Mouse (Mus musculus): ENCODE measurements at regions not wholly inside any gene's neighbourhood (a gene's known extent, or its start where the extent isn't known, plus 50 kb on each side); places are given as distances from the start of the nearest gene placed in this dataset.

DNA sequence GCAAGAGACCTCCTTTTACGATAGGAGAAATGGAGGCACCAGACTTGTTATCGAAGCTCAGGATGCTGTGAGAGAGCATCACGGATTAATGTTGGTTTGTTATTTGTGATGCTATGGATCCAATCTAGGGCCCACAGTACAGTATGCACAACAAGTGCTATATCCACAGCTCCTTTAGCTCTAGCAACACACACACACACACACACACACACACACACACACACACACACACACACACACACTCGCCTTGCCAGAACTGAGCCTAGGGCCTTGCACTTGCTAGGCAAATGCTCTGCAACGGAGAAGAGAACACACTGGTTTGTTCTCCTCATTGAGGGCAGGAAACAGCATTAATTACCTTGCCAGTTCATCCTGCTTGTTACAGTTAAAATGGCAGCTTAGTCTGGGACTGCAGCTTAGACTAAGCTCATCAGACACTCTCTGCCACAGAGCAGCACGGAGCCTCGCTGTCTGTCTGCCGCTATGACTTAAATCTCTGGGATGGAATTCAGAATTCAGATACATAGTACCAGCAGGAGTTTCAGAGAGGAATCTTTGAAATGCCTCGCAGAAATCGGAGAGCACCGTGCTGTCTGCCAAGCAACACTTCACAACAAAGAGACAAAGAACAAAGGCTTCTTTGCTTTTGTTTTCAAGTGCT, 285.0 kb downstream of the Rngtt start:
- DNase-seq (ENCODE audit: low spot score in 2 of 2): no peak

DNA sequence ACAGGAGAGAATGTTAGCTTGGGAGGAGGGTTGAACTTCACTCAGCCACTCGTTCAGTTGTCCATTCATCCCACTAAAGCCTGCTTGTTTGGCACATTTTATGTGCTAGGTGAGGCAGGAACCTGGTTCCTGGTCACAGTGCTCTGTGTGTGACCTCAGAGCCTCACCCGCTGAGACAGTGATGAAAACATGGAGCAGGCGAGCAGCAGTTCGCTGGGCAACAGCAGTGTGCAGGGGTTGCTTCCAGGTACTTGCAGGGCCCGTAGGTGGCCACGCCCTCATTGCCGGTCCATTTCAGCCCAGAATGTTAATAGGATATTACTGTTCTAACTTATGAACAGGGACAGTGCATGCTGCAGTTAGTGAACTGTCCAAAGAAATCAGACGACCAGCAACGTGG, 285.7 kb downstream of the Rngtt start:
- DNase-seq (ENCODE audit: low spot score in 2 of 2): no peak

DNA sequence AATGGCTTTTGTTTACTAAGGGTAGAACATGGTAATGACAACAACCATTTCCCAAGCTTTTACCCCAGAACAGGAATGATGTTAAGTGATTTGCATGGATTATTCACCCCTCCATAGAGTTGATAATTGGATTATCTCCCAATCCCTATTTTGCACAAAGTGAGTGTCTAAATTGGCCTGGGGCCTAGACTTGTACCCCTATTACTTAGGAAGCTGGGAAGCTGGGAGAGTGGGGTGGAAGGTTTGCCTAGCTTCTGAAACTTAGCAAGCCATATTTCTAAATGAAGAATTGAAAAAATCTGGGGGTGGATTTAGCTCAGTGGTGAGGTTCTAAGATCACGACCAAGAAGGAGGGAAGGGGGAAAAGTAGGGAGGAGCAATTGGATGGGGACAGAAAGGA, 289.9 kb downstream of the Rngtt start:
- DNase-seq (ENCODE audit: low spot score in 2 of 2): no peak

DNA sequence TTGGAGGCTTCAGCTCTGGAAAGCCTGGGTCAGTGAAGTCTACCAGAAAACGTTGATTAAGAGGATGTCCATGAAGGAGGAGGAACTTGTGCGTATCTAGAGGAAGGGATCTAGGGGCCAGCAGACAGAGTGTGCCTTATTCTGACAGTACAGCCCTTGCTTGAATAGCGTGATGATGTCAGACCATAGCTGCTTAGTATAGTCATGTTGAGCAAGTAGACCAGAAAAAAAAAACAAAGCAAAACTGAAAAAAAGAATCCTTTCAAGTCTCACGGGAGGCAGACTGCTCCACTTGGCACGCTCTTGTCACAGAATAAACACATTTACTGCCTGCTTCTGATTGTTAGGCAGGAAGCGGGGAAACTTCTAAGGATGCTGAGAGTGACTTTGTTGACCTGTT, 290.7 kb downstream of the Rngtt start:
- no peak for DNase-seq (ENCODE audit: low spot score in 2 of 2)

DNA sequence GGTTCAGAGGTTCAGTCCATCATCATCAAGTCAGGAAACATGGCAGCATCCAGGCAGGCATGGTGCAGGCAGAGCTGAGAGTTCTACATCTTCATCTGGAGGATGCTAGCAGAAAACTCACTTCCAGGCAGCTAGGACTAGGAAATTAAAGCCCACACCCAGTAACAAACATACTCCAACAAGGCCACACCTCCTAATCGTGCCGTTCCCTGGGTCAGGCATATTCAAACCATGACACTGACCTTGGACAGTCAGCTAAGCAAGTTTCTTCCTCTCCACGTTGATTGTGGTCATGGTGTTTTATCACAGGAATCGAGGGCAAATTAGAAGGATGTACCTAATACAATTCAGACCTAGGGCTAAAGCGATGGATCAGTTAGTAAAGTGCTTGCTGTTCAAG, 294.5 kb downstream of the Rngtt start:
- no peak for DNase-seq (ENCODE audit: low spot score in 2 of 2)

DNA sequence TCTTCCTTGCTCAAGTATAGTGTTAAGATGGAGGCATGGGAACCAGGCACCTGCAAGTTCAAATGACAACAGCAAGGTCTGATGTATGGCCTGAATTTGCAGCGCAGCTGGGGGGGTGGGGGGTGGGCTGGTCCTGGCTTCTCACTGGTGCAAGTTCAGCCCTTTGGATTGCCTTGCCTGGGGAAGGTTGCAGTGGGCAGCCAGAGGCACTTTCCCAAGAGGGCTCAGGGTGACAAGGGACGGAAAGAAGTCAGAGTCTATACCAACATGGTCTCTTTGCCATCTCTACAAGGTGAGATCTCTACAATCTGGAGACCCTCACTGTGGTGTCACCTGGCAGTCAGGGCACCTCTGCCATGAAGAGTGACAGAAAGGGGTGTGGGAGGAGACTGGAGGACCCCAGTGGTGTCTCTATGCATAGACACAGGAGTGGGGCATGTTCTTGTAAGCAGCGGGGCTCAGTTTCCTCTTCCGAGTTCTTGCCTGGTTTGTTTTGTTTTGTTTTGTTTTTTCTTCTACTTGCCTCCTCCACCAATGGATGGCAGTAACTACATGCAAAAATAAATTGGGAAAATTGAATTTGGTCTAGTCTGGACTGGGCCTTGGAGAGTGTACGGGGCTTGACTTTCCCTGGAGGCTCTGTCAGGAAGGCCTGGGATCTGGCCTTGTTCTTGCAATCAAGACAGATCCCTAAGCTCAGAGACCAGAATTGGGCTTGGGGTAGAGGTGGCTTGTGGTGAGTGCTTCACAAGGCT, 284.4 kb upstream of the Cnr1 start:
- DNase-seq (ENCODE audit: low spot score in 2 of 2): no peak

DNA sequence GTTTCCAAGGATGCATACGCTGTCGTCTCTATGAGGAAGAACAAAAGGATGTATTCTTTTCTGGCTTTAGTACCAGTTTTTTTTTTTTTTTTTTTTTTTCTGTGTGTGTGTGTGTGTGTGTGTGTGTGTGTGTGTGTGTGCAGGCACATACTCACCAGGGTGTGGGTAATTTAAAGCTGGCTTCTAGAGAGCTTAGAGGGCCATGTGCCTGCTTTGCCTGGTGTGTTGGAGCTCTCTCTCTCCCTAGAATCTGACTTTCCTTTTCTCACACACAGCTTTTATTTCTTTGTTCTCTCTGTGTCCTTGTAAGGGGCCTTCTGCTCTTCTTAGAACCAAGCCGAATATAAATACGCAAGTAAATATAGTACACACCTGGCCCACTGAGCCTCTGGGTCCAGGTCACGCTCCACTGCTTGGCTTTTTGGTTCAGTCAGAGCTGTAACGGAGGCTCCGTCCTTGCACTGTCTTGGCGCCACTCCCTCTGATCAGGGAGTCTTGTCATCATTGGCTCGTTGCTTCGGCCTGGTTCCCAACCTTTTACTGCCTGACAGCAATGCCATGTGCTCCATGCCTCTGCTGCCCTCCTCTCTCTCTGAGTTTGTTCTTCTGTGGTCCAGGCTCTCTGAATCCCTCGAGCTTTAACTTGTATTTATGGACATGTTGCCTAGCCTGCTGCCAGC, 283.7 kb upstream of the Cnr1 start:
- no peak for DNase-seq (ENCODE audit: low spot score in 2 of 2)

DNA sequence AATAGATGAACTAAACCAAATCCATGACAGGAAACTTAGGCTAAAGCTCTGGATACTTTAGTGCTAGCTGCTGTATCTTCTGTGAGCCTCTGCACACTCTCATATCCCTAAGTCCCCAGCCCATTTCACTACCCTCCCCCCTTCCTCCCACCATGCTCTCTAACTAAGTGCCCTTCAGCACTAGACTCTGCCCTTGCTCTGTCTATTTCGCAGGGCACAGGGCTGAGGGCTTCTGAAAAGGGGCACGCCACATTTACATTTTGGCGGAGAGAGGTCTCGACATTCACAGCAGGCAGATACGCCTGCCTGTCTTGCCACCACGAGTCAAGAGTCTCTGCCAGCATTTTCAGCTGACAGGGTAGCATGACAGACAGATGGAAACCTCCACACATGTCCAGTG, 282.5 kb upstream of the Cnr1 start:
- DNase-seq (ENCODE audit: low spot score in 2 of 2): no peak

DNA sequence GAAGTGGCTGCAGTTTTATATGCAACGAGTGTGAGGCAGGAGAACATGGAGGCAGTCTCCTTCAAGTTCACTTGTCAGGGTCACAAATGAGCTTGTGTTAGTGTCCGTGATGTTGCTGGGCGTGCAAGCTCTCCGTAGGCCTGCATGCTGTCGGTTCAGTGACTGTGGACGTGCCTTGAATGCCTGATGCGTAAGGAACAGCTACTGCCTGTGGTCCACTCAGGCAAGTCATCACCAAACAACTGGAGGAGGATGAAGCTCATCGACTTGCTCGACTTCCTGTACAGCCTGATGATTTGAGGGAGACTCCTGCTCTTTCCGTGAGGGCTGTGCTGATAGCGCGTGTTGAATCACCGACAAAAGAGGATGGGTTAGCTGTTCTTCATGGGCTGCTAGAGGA, 281.9 kb upstream of the Cnr1 start:
- DNase-seq (ENCODE audit: low spot score in 2 of 2): no peak

DNA sequence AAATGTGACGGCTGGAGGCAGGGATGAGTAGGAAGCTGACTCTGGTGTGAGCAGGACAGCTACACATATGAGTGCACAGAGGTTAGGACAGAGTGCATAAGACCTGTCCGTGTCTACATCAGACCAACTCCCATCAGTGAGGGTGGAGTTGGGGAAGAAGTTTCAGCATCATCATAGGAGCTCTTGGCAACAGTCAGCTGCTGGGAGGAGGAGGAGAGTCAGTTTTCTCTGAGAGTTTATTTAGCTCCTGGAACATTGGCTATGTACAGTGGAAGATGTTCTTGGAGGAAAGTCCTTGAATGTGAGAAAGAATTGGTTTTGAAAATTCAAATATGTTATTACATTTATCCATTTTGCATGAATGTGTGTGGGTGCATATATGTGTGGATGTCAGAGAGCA, 279.2 kb upstream of the Cnr1 start:
- DNase-seq (ENCODE audit: low spot score in 2 of 2): no peak

DNA sequence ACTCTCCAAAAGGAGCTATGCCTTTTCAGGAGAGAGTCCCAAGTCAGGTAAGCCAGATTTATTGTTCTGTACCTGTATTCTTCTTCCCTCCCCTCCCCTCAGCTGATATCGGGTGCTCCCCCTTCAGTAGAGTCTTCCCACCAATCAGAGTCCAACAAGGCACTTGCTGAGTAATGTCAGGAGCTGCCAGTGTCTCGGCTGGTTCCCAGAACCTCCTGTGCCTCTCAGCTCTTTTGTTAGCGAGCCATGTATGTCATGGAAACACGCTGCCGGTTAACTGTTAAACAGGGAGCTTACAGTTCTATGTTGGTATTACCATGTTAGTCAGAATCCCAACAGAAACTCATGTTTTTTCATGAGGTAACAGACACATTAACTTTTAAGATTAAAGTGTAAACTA, 273.1 kb upstream of the Cnr1 start:
- DNase-seq (ENCODE audit: low spot score in 2 of 2): no peak

DNA sequence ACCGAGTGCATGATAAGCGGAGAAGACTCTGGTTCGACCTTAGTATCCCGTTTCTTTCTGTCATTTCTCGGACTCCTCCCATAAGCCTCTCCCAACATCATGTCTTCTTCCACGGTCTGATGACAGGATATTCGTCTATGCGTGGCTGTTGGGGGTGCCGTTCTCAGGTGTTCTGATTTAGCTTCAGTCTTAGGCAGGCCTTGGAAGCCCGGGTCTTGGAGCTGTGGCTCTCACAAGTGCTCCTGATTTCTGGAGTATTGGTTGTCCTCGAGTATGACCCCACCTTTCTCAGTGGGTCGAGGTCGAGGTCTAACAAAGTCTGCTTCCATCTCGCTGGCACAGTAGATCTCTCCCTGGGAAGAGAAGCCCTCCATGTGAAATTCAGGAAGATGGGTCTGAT, 264.6 kb upstream of the Cnr1 start:
- DNase-seq (ENCODE audit: low spot score in 2 of 2): no peak

DNA sequence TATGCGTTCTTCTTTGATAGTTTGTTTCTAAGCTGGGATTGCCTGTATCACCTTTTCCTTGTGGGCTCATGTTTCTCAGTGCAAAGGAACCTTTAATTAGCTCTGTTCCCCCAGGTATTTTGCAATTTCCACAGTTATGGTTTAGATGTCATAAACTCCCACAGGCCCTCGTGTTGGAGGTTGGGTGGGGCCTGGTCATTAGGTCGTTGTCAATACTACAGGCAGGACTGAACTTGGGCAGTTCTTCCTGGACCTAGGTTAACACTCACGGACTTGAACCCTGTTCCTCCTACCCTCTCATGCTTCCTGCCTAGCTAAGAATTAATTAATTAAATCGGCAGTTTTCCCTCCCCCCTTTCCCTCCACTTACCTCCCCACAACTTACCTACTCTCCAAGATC, 263.8 kb upstream of the Cnr1 start:
- no peak for DNase-seq (ENCODE audit: low spot score in 2 of 2)

DNA sequence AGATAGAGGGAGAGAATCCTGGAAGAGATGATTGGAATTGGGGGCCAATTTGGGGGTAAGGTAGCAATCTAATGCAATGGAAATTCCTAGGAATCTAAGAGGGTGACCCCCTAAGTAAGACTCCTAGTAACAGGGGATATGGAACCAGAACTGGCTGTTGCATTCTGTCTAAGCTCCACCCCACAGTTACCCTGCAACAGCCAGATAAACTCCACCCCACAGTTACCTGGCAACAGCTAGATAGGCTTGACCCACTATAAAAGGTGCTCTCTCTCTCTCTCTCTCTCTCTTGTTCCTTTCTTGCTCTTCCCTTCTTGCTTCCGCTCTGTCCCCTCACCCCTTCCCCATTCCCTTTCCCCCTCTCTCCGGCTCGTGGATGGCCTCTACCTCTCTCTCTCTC, 262.5 kb upstream of the Cnr1 start:
- no peak for DNase-seq (ENCODE audit: low spot score in 2 of 2)

DNA sequence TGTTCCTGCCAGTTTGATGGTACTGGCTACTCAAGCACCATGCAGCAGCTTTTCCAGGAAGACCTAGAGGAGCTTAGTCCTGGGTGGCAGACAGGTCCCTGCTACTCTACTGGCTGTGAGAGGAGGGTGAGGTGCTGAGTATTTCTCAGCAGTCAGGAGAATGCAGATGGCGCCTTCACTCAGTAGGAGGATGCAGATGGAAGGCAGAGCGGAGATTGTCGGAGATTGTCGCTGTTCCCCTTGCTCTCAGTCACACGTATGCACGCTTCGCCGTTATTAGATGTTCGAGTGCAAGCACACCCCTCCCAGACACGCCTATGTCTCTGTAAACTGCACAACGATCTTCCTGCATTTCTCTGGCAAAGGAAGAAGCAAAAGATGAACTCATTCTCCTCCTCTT, 261.4 kb upstream of the Cnr1 start:
- no peak for DNase-seq (ENCODE audit: low spot score in 2 of 2)

DNA sequence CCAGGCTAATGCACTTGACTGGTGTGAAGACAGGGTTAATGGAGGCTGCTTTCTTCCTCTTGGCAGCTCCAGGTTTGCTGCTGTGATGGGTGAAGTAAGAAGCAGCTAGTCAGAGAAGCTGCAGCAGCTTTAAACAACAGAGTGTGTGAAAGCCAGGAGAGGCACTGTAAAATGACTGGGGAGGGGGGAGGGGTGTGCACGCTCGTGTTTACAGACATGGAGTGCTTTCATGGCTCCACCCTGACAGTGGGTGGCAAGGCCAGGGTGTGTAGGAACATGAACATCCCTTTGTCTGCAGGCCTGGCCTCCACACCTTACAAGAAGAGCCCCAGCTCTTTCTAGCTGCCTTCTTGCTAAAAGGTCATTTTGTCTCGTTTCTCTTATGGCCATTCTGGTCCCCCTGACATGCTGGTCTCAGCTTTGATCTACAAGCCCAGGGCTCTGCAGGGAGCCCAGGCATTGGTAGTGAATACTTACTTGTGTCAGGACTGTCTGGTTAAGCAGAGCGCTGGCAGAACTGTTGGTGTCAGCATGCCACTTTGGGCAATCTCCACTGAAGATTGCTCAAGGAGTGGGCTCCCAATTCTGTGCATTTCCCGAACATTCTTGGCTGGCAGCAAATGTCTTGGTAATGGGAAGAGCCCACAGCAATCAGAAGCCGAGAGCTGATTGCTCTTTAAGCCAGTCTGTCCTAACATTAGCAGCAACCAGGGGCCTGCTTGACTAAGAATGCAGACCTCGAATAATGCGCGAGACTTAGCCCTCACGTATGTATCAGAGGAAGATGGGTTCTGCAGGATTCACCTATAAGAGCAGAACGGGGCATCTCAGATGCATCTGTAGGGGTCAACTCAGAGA, 260.5 kb upstream of the Cnr1 start:
- DNase-seq (ENCODE audit: low spot score in 2 of 2): no peak

DNA sequence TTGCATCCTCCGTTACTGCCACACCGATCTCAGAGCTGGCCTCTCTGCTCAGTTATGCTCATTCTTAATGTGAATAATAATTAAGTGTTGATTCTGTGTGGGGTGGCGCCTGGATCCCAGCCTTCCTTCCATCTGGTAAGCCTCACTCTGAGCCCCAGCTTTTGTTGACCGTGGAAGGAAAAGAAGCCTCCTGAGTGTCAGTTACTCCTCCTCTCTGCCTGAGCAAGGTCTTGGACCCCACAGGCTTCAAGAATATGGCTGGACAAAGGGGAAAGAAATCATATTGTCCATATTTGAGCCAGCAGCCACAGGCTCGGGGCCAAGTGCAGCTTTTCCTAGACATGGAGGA, 259.9 kb upstream of the Cnr1 start:
- no peak for DNase-seq (ENCODE audit: low spot score in 2 of 2)

DNA sequence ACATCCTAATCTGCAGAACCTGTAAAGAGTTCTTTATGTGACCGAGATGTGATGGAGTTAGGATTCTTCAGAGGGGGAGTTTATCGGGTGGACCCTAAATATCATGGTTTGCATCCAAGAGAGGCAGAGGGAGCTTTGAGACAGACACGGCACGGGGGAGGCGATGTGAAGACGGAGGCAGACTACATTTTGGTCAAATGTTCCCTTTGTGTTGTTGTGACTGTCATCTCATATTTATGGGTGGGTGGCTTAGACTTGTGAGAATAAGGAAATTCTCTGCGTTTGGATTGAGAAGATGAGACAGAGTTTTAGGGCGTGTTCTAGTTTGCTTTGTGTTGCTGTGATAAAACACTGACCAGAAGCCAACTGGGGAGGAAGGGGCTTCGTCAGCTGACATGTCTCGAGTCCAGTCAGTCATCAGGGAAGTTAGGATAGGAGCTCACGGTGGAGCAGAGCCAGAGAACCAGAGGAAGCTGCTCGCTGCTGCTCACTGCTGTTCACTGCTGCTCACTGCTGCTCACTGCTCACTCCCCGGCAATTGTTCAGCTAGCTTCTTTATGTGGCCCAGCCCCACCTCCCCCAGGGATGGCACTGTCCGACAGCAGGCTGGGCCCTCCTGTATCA, 259.0 kb upstream of the Cnr1 start:
- DNase-seq (ENCODE audit: low spot score in 2 of 2): no peak

DNA sequence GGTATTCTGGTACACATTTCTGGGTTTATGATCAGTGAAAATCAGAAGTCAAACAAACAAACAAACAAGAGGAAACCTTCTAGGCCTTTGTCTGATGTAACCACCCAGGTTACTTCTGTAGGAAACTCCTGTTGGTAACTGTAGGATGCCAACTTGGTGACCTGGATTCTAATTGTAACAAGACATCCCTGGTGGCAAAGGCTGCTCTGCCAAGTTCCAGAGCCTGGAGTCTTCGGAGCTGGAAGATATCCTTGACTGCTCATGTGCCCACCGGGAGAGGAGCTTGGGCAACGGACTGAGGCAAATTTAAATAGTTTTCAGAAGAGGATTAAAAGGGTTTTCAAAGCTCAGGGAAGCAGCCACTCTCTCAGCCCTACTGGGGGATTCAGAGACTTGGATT, 256.0 kb upstream of the Cnr1 start:
- no peak for DNase-seq (ENCODE audit: low spot score in 2 of 2)

DNA sequence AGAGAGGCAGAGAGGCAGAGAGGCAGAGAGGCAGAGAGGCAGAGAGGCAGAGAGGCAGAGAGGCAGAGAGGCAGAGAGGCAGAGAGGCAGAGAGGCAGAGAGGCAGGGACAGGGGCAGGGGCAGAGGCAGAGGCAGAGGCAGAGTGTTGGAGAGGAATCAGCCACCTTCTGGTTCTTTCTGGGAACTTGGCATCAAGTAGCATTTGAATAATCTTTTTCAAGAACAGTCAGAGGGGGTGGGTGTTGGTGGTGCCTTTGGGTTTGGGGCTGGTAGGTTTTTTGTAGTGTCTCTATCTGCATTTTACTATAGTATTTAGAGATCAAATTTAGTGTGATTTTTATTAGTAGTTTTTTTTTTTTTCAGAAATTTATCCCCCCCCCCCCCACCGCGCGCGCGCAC, 249.3 kb upstream of the Cnr1 start:
- DNase-seq (ENCODE audit: low spot score in 2 of 2): no peak

DNA sequence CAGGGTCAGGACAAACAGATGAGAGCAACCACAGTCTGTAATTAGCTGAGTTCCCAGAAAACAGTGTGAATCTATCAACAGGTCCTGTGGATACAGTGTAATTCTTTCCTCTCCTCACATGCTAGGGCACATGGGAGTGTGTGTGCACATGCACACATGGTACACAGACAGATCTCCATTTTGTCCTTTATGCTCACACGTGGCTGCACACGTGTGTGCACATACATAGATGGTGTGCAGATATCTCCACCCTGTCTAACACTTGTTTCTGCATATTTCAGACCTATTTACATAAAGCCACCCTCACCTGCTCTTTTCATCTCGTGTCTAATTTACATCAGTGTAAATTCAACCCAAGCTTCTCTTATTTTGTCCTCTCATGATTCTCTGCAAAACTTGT, 245.0 kb upstream of the Cnr1 start:
- no peak for DNase-seq (ENCODE audit: low spot score in 2 of 2)

All from adrenal gland, postnatal 4 days (tissue).